Mouse (Mus musculus) liver, embryonic 14.5 days (tissue): Measurements from ENCODE around the gene Mob1b. TPM values are rescaled to one million over a fixed set of nuclear protein-coding genes. Genes with fewer than 3 reads are reported as not detected.

Experiments
- ATAC-seq: fragments of 200-750 bp; cut with Nextera tagmentation; 2 replicates; pipeline ENCODE4 v1.8.0; 2017; ENCODE audit warnings: moderate number of reproducible peaks, mild to moderate bottlenecking, moderate library complexity; ENCODE audit not compliant: insufficient read depth
- DNase-seq, 3 experiments: peaks; one replicate each; pipeline ENCODE4 v3.0.0-alpha.2; 2012 to 2013; ENCODE audit warnings: low read depth in 3 of 3, low spot score in 3 of 3
- H3K27ac ChIP-seq: fragments of 300-500 bp; sonication (generic); 2 replicates; pipeline ENCODE4 v1.5.1; 2014; ENCODE audit warnings: moderate library complexity, mild to moderate bottlenecking, control low read depth, inconsistent platforms
- H3K27me3 ChIP-seq: fragments of 300-500 bp; sonication (generic); 2 replicates; pipeline ENCODE4 v1.6.1; 2014; ENCODE audit warnings: mild to moderate bottlenecking, low read length, moderate library complexity; ENCODE audit not compliant: control insufficient read depth, insufficient read depth
- H3K36me3 ChIP-seq: fragments of 300-500 bp; sonication (generic); replicated peaks from 2 replicates; pipeline ENCODE4 v1.6.1; 2014; ENCODE audit warnings: low read depth; ENCODE audit not compliant: control insufficient read depth, insufficient read depth
- H3K4me1 ChIP-seq, 2 experiments: fragments of 200-500 bp in 1 of 2; fragments of 300-500 bp in 1 of 2; sonication (generic) in 1 of 2; replicated peaks; 2 replicates each; pipeline ENCODE4 v1.6.1; 2012 to 2014; ENCODE audit warnings: antibody characterized with exemption in 1 of 2, inconsistent platforms in 1 of 2, low read length in 1 of 2; ENCODE audit not compliant: control insufficient read depth in 2 of 2, insufficient read depth in 2 of 2
- H3K4me2 ChIP-seq: fragments of 300-500 bp; sonication (generic); 2 replicates; pipeline ENCODE4 v1.6.1; 2014; ENCODE audit warnings: low read depth, mild to moderate bottlenecking, control low read depth, moderate library complexity
- H3K4me3 ChIP-seq, 2 experiments: fragments of 200-500 bp in 1 of 2; fragments of 300-500 bp in 1 of 2; sonication (generic) in 1 of 2; 2 replicates each; pipeline ENCODE4 v1.5.1; 2012 to 2014; ENCODE audit warnings: low read depth in 2 of 2, low read length in 2 of 2, mild to moderate bottlenecking in 2 of 2, control low read depth in 1 of 2, inconsistent platforms in 1 of 2, moderate library complexity in 1 of 2; ENCODE audit not compliant: insufficient read depth in 1 of 2
- H3K9ac ChIP-seq: fragments of 300-500 bp; sonication (generic); replicated peaks from 2 replicates; pipeline ENCODE4 v1.6.1; 2014; ENCODE audit warnings: mild to moderate bottlenecking, control low read depth, moderate library complexity
- H3K9me3 ChIP-seq: fragments of 300-500 bp; sonication (generic); 2 replicates; pipeline ENCODE4 v1.6.1; 2016; ENCODE audit warnings: low read length, mixed read lengths; ENCODE audit not compliant: control insufficient read depth
- CTCF ChIP-seq: IDR thresholded peaks from 2 replicates; pipeline ENCODE4 v1.5.1; 2016; ENCODE audit warnings: antibody characterized with exemption, low read depth, control low read depth
- EP300 ChIP-seq: IDR thresholded peaks from 2 replicates; pipeline ENCODE4 v1.6.1; 2016; ENCODE audit warnings: antibody characterized with exemption, low read depth
- WGBS: fragments of 180-500 bp; shearing (Covaris S2); extraction: QIAGEN DNeasy Blood & Tissue Kit; methylation state at CpG from one replicate; pipeline ENCODE4 v1.1.7; 2014; ENCODE audit not compliant: insufficient replicate concordance; 5-methylcytosine and 5-hydroxymethylcytosine counted together
- polyA plus RNA-seq, 2 experiments: library from polyadenylated mRNA; depleted of rRNA in 1 of 2; stranded (reverse) in 1 of 2; unstranded in 1 of 2; fragments of >200 nt; fragmentation: Nextera tagmentation in 1 of 2; extraction: Ambion mirVana in 1 of 2; gene quantifications; 2 replicates each; pipeline versions ENCODE4 v1.2.1 to v1.2.3; 2012 to 2014

Gene Mob1b
- polyA plus RNA-seq, 2 experiments, result 6.6 to 9.4 TPM

DNA sequence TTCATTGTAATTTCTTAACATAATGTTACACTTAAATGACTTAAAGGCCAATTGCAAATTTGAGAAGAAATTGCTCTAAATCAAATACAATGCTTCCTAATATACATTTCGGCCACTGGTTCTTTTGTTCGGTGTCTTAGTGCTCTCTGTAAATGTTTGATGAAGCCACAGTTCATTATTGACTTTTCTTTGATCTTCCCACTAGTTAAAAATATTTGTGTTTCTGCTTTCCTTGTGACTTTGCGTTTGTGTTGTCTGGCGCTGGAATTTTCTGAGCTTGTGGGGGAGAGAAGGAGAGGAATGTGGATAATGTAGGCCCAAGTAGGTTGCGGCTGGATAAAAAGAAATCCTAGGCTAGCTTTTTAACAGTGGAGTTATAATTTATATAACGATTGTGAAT is 76.5 kb downstream of the Mob1b start:
- DNase-seq, result no peak
- H3K4me2 ChIP-seq, result no peak overlapping the region
- no peak overlapping the region for H3K4me3 ChIP-seq
- WGBS, result 65% methylated on average over 6 of the region's 6 CpGs
- TF ChIP-seq EP300 (no peak), CTCF (no peak)
- H3K27ac ChIP-seq, result no peak overlapping the region
- H3K4me1 ChIP-seq, result peaks cover 0 to 4% of the 10 kb centered on the region in 2 experiments; a peak in 1 of 4 replicates
- no peak overlapping the region for H3K9ac ChIP-seq
- no peaks in the 10 kb centered on the region for H3K9me3 ChIP-seq
- no peak for ATAC-seq
- H3K36me3 ChIP-seq, result no peaks in the 10 kb centered on the region
- H3K27me3 ChIP-seq, result no peaks in the 10 kb centered on the region; the same call in 1 of the 2 replicates

DNA sequence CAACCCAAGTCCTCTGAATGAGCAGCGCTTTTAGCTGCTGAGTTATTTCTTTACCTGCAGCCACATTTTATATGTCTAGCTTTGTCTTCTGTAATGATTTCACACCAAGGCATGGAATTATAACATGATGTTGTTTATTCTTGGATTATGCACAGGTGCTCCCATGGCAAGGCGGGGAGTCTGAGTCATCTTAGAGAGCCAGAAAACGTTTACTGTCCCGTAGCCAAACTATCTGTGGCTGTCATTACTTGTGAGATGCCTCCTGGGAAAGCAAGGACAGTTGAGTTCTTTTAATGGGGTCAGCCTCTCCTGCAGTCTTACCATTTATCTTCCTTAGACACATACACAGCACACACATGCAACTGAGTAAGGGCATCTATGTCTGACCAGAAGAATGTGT is 85.0 kb downstream of the Mob1b start:
- Histone ChIP-seq H3K4me3 (no peak overlapping the region), H3K27ac (no peak overlapping the region), H3K9me3 (no peaks in the 10 kb centered on the region), H3K27me3 (no peaks in the 10 kb centered on the region), H3K4me1 (no peaks in the 10 kb centered on the region), H3K4me2 (no peak overlapping the region), H3K36me3 (no peaks in the 10 kb centered on the region), H3K9ac (no peak overlapping the region)
- no peak for DNase-seq
- TF ChIP-seq CTCF (no peak), EP300 (no peak)
- ATAC-seq, result no peak
- WGBS, result 65% methylated on average over 4 of the region's 4 CpGs

DNA sequence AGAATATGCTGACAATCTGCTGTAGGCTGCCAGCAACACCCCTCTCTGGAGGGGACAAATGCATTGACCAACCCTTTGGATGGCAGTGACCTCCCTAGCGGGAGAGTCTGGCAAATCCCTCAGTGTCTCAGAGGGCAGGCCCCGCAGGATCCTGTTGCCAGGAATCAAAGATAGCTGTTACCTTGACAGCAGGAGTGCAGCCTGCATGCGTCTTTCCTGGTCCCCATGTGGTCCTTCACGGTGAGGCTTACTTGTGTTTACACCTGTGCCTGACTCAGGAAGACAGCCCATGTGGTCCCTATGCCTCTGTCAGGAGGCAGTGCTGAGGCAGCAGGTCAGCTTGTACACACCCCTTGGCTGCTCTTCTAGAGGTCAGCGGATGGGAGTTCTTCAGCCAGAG is 85.6 kb downstream of the Mob1b start:
- Histone ChIP-seq H3K27ac (no peak overlapping the region), H3K4me1 (no peaks in the 10 kb centered on the region), H3K4me3 (no peak overlapping the region), H3K27me3 (no peaks in the 10 kb centered on the region), H3K9ac (no peak overlapping the region), H3K4me2 (no peak overlapping the region), H3K9me3 (no peaks in the 10 kb centered on the region), H3K36me3 (no peaks in the 10 kb centered on the region)
- ATAC-seq, result no peak
- TF ChIP-seq CTCF (no peak), EP300 (no peak)
- 9% methylated on average over 5 of the region's 5 CpGs for WGBS
- no peak for DNase-seq

DNA sequence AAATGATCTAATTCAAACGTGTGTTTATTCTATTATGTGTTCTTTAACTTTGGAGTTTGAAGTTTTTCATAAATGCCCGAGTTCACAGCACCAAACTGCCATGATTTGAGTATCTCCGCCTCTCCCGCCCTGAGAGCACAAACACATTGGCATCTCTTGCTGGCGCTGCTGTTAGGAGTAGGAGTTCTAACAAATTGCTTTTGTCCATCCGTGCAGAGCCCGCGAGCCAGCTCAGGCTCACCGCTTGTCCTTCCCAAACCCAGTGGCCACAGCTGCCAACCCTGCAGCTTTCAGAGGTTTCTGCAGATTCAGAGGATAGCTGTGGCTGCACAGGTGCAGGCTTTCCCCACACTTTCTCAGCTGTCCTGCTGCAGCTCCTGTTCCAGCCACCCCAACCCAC is 86.7 kb downstream of the Mob1b start:
- Histone ChIP-seq H3K9me3 (no peaks in the 10 kb centered on the region), H3K4me3 (no peak overlapping the region), H3K27ac (no peak overlapping the region), H3K27me3 (no peaks in the 10 kb centered on the region), H3K36me3 (no peaks in the 10 kb centered on the region), H3K4me1 (no peaks in the 10 kb centered on the region), H3K4me2 (no peak overlapping the region), H3K9ac (no peak overlapping the region)
- 34% methylated on average over 9 of the region's 9 CpGs for WGBS
- ATAC-seq (no peak), DNase-seq (no peak)
- TF ChIP-seq CTCF (no peak), EP300 (no peak)

DNA sequence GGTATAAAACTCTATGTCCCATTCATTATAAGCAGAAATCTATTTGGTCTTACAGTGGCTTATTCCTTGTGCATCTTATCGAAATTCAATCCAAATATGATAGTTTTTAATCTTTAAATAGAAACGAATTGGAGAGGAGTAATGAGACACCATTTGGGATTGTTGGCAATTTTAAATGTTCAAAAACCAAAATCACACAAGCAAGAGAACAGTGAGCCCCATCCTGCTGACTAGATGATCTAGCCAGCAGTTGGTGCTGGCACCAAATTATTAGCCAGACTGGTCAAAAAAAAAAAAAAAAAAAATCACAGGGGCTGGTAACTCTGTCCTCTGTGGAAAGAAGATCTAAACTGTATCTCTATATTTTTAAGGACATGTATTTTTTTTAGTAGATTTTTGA is 92.5 kb downstream of the Mob1b start:
- Histone ChIP-seq H3K4me2 (no peak overlapping the region), H3K9me3 (no peaks in the 10 kb centered on the region), H3K36me3 (no peaks in the 10 kb centered on the region), H3K9ac (no peak overlapping the region), H3K4me1 (no peaks in the 10 kb centered on the region), H3K4me3 (no peak overlapping the region), H3K27ac (no peak overlapping the region), H3K27me3 (no peaks in the 10 kb centered on the region)
- DNase-seq (no peak), ATAC-seq (no peak)
- 53% methylated on average over 2 of the region's 2 CpGs for WGBS
- no peak for TF ChIP-seq EP300

Other genes with a start within 250 kb of the Mob1b start
- not detected in 2 replicates for gene Enam, start 232.9 kb upstream of the Mob1b start, polyA plus RNA-seq (2012; rRNA removed)
- not detected in 2 replicates for gene Enam, start 232.9 kb upstream of the Mob1b start, polyA plus RNA-seq (2014; fragmentation: Nextera tagmentation; extraction: Ambion mirVana)
- 0.11 TPM in 1 of 2 replicates, not detected in the other for gene Jchain, start 193.0 kb upstream of the Mob1b start, polyA plus RNA-seq (2012; rRNA removed)
- gene Jchain, start 193.0 kb upstream of the Mob1b start, polyA plus RNA-seq (2014; fragmentation: Nextera tagmentation; extraction: Ambion mirVana), result not detected in 2 replicates
- gene Utp3, start 166.4 kb upstream of the Mob1b start, polyA plus RNA-seq (2012; rRNA removed), result 10.1 and 24.6 TPM in 2 replicates
- gene Utp3, start 166.4 kb upstream of the Mob1b start, polyA plus RNA-seq (2014; fragmentation: Nextera tagmentation; extraction: Ambion mirVana), result 25.5 and 27.2 TPM in 2 replicates
- 2.8 and 4.1 TPM in 2 replicates for gene Rufy3, start 155.8 kb upstream of the Mob1b start, polyA plus RNA-seq (2012; rRNA removed)
- 2.9 and 3.5 TPM in 2 replicates for gene Rufy3, start 155.8 kb upstream of the Mob1b start, polyA plus RNA-seq (2014; fragmentation: Nextera tagmentation; extraction: Ambion mirVana)
- gene Grsf1, start 44.7 kb upstream of the Mob1b start, polyA plus RNA-seq (2012; rRNA removed), result 10.5 and 20.3 TPM in 2 replicates
- 27.5 and 31.4 TPM in 2 replicates for gene Grsf1, start 44.7 kb upstream of the Mob1b start, polyA plus RNA-seq (2014; fragmentation: Nextera tagmentation; extraction: Ambion mirVana)
- gene Dck, start 44.1 kb downstream of the Mob1b start, polyA plus RNA-seq (2012; rRNA removed), result 29.9 and 38.0 TPM in 2 replicates
- 99.8 and 113 TPM in 2 replicates for gene Dck, start 44.1 kb downstream of the Mob1b start, polyA plus RNA-seq (2014; fragmentation: Nextera tagmentation; extraction: Ambion mirVana)
- 0.44 and 0.57 TPM in 2 replicates for gene Slc4a4, start 166.0 kb downstream of the Mob1b start, polyA plus RNA-seq (2012; rRNA removed)
- 0.50 and 0.61 TPM in 2 replicates for gene Slc4a4, start 166.0 kb downstream of the Mob1b start, polyA plus RNA-seq (2014; fragmentation: Nextera tagmentation; extraction: Ambion mirVana)